Mouse (Mus musculus): ENCODE data around the gene Tex21. TPM values are rescaled to one million over a fixed set of nuclear protein-coding genes. Genes with fewer than 3 reads are reported as not detected.

Tex21 gene
- polyA plus RNA-seq (2012; fragmentation: generic; extraction: Trizol) = not detected
- long read RNA-seq, experiment 1 = 0 reads
- long read RNA-seq, experiment 2 = 0 reads

DNA sequence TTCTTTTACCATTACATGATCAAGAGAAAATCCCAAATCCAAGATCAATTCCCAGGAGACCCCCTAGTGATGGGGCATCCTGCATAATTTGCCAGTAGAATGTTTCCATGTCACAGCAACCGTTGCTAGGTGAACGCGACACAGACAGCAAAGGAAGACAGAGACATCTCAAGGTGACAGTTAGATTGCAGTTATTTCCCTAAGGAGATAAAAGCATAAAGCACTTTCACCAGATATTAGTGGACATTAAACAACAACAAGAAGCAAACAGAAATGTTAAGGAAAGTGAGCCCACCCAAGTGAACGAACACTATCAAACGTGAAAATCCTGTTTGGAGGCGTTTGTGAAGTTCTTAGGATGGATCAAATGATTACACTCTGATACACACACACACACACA, at the start of gene Tex21:
TSS of gene Tex21 (minus strand) at position 101 of the 400 bp plus-strand sequence.
- Histone ChIP-seq H3K27me3 (ENCODE audit: control insufficient read depth, insufficient read depth, insufficient read length) (no peaks in the 10 kb centered on the region), H3K4me3 (ENCODE audit: insufficient read depth, poor library complexity, severe bottlenecking) (no peak within 1 kb of the TSS), H3ac (ENCODE audit: control insufficient read depth, insufficient read length, low read depth) (no peak within 1 kb of the TSS), H3K79me2 (ENCODE audit: control insufficient read depth, insufficient read depth) (no peaks in the 10 kb centered on the region), H3K79me3 (ENCODE audit: low read depth) (no peaks in the 10 kb centered on the region), H3K36me3 (ENCODE audit: control insufficient read depth, insufficient read depth) (no peaks in the 10 kb centered on the region)
- TF ChIP-seq USF1 (IDR thresholded peaks at IDR 0.05; ENCODE audit: low read depth) (no peak), CTCF (IDR thresholded peaks at IDR 0.05; ENCODE audit: control insufficient read depth, insufficient read depth, insufficient read length) (no peak), MYOG (IDR thresholded peaks at IDR 0.05; ENCODE audit: control insufficient read depth, extremely low read depth, insufficient read length) (no peak), CEBPB (IDR thresholded peaks at IDR 0.05; ENCODE audit: low read depth) (no peak), MAX (IDR thresholded peaks at IDR 0.05) (no peak), MYOD1 (IDR thresholded peaks at IDR 0.05; ENCODE audit: control insufficient read depth, insufficient read length, low read depth) (no peak), FOSL1 (IDR thresholded peaks at IDR 0.05; ENCODE audit: insufficient read depth, low read length, poor library complexity, severe bottlenecking) (no peak)

DNA sequence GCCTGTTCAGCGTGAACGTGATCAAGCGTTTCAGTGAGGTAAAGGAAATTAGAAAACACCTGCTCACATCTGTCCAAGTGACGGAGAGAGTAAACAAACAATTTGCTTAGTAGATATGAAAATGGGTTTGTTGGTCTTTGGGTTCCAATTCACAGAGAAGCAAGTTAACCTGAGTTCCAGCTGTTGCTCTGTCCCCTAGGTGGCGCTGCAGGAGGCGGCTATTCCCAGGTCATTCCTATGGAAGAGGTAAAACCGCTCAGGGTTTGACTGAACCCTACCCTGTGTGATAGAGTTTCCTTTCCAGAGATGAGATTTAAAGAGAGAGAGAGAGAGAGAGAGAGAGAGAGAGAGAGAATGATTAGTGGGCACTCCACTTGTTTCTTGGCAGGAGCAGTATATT, 46.6 kb upstream of the Tex21 start:
- no peaks in the 10 kb centered on the region for H3K27me3 ChIP-seq (ENCODE audit: control insufficient read depth, insufficient read depth, insufficient read length)
- TF ChIP-seq USF1 (IDR thresholded peaks at IDR 0.05; ENCODE audit: low read depth) (no peak), CEBPB (IDR thresholded peaks at IDR 0.05; ENCODE audit: low read depth) (no peak), CTCF (IDR thresholded peaks at IDR 0.05; ENCODE audit: control insufficient read depth, insufficient read depth, insufficient read length) (peak; percentile 79), MAX (IDR thresholded peaks at IDR 0.05) (no peak)
- no peak overlapping the region for H3ac ChIP-seq (ENCODE audit: control insufficient read depth, insufficient read length, low read depth)
- no peaks in the 10 kb centered on the region for H3K79me3 ChIP-seq (ENCODE audit: low read depth)
- H3K36me3 ChIP-seq (ENCODE audit: control insufficient read depth, insufficient read depth) = peaks cover 96% of the 10 kb centered on the region
- no peak overlapping the region for H3K4me3 ChIP-seq (ENCODE audit: insufficient read depth, poor library complexity, severe bottlenecking)
- H3K79me2 ChIP-seq (ENCODE audit: control insufficient read depth, insufficient read depth) = no peaks in the 10 kb centered on the region

DNA sequence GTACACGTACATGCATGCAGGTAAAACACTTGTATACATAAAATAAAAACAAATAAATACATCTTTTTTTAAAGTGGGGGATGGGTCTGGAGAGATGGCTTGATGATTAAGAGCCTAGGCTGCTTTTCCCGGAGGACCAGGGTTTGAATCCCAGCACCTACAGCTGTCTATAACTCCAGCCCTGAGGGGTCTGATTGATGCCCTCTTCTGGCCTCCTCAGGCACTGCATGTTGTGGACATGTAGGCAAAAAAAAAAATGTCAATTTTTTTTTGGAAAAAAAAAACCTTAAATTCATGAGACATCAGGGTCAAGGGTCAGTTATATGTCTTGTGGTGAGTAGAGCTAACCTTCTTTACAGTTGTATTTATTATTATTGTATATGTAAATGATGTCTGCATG, 43.7 kb upstream of the Tex21 start:
- no peak for TF ChIP-seq MAX (IDR thresholded peaks at IDR 0.05)
- TF ChIP-seq CTCF (IDR thresholded peaks at IDR 0.05; ENCODE audit: control insufficient read depth, insufficient read depth, insufficient read length) = no peak
- TF ChIP-seq USF1 (IDR thresholded peaks at IDR 0.05; ENCODE audit: low read depth) = no peak
- TF ChIP-seq CEBPB (IDR thresholded peaks at IDR 0.05; ENCODE audit: low read depth) = no peak
- no peak for TF ChIP-seq MYOG (IDR thresholded peaks at IDR 0.05; ENCODE audit: control insufficient read depth, extremely low read depth, insufficient read length)
- no peak for TF ChIP-seq FOSL1 (IDR thresholded peaks at IDR 0.05; ENCODE audit: insufficient read depth, low read length, poor library complexity, severe bottlenecking)
- Histone ChIP-seq H3K79me3 (ENCODE audit: low read depth) (no peaks in the 10 kb centered on the region), H3K4me3 (ENCODE audit: insufficient read depth, poor library complexity, severe bottlenecking) (no peak overlapping the region), H3ac (ENCODE audit: control insufficient read depth, insufficient read length, low read depth) (no peak overlapping the region), H3K27me3 (ENCODE audit: control insufficient read depth, insufficient read depth, insufficient read length) (no peaks in the 10 kb centered on the region), H3K79me2 (ENCODE audit: control insufficient read depth, insufficient read depth) (no peaks in the 10 kb centered on the region), H3K36me3 (ENCODE audit: control insufficient read depth, insufficient read depth) (peaks cover 78% of the 10 kb centered on the region)

DNA sequence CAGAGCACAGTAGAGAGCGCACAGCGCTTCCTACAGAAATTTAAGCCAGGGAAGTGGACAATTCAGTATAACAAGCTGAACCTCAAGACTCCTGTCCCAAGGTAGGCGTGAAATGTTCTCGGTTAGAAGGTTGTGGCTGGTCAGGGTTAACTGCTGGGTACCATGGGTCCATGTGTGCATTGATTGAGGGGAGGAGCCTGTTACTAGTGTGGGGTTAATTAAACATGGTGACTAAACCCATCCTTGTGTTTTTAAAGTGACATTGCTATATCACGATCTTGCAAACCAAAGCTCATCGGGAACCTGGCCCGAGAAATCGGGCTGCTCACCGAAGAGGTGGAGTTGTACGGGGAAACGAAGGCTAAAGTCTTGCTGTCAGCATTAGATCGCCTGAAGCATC, 42.9 kb upstream of the Tex21 start:
- Histone ChIP-seq H3K79me3 (ENCODE audit: low read depth) (no peaks in the 10 kb centered on the region), H3K4me3 (ENCODE audit: insufficient read depth, poor library complexity, severe bottlenecking) (no peak overlapping the region)
- no peak for TF ChIP-seq MYOD1 (IDR thresholded peaks at IDR 0.05; ENCODE audit: control insufficient read depth, insufficient read length, low read depth)

DNA sequence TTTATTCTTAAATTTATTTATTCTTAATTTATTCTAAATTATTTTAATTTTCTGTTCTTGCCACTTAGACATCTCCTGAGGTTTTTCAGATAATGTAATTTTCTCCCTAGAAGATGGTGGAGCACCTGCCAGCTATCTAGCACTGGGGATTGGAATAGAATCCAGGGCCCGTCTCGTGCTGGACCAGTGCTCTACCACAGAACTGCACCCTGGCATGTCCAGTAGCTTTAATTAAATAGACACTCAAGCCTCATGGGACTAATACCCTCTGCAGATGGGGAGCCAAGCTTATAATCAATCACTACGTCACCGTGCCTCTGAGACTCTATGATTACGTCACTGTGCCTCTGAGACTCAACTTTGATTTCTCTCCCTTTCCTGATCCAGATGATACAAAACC, 41.9 kb upstream of the Tex21 start:
- Histone ChIP-seq H3K27me3 (ENCODE audit: control insufficient read depth, insufficient read depth, insufficient read length) (no peaks in the 10 kb centered on the region), H3K79me3 (ENCODE audit: low read depth) (no peaks in the 10 kb centered on the region), H3K79me2 (ENCODE audit: control insufficient read depth, insufficient read depth) (no peaks in the 10 kb centered on the region), H3K4me3 (ENCODE audit: insufficient read depth, poor library complexity, severe bottlenecking) (no peak overlapping the region), H3ac (ENCODE audit: control insufficient read depth, insufficient read length, low read depth) (no peak overlapping the region), H3K36me3 (ENCODE audit: control insufficient read depth, insufficient read depth) (peaks cover 76% of the 10 kb centered on the region)
- no peak for TF ChIP-seq CTCF (IDR thresholded peaks at IDR 0.05; ENCODE audit: control insufficient read depth, insufficient read depth, insufficient read length)
- TF ChIP-seq FOSL1 (IDR thresholded peaks at IDR 0.05; ENCODE audit: insufficient read depth, low read length, poor library complexity, severe bottlenecking) = no peak
- no peak for TF ChIP-seq MYOD1 (IDR thresholded peaks at IDR 0.05; ENCODE audit: control insufficient read depth, insufficient read length, low read depth)
- no peak for TF ChIP-seq MYOG (IDR thresholded peaks at IDR 0.05; ENCODE audit: control insufficient read depth, extremely low read depth, insufficient read length)
- no peak for TF ChIP-seq USF1 (IDR thresholded peaks at IDR 0.05; ENCODE audit: low read depth)
- no peak for TF ChIP-seq CEBPB (IDR thresholded peaks at IDR 0.05; ENCODE audit: low read depth)
- no peak for TF ChIP-seq MAX (IDR thresholded peaks at IDR 0.05)

More for the DNA sequence above, 42.9 kb upstream of the Tex21 start:
- no peaks in the 10 kb centered on the region for H3K79me2 ChIP-seq (ENCODE audit: control insufficient read depth, insufficient read depth)
- peaks cover 76% of the 10 kb centered on the region for H3K36me3 ChIP-seq (ENCODE audit: control insufficient read depth, insufficient read depth)
- H3K27me3 ChIP-seq (ENCODE audit: control insufficient read depth, insufficient read depth, insufficient read length) = no peaks in the 10 kb centered on the region
- H3ac ChIP-seq (ENCODE audit: control insufficient read depth, insufficient read length, low read depth) = no peak overlapping the region

DNA sequence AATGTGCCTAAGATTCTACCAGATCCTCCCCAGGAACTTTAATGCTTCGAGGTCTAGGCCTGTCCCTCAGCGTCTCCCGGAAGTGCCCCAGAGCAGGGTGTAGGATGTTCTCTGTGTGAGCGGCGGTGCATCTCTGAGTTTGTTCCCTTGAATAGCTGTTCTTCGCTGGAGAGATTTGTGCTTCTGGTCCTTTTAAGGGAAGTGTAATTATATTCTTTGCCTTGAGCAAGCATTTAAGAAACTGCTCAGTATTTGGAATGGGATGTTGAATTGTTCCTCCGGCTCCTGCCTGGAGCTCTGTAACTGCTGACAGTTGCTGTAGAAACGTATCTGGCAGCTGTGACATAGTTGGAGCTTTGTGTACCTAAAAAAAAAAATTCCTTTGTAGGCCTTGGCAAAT, 41.4 kb upstream of the Tex21 start:
- Histone ChIP-seq H3ac (ENCODE audit: control insufficient read depth, insufficient read length, low read depth) (no peak overlapping the region), H3K79me2 (ENCODE audit: control insufficient read depth, insufficient read depth) (no peaks in the 10 kb centered on the region), H3K36me3 (ENCODE audit: control insufficient read depth, insufficient read depth) (peaks cover 76% of the 10 kb centered on the region), H3K79me3 (ENCODE audit: low read depth) (no peaks in the 10 kb centered on the region), H3K27me3 (ENCODE audit: control insufficient read depth, insufficient read depth, insufficient read length) (no peaks in the 10 kb centered on the region), H3K4me3 (ENCODE audit: insufficient read depth, poor library complexity, severe bottlenecking) (no peak overlapping the region)
- no peak for TF ChIP-seq FOSL1 (IDR thresholded peaks at IDR 0.05; ENCODE audit: insufficient read depth, low read length, poor library complexity, severe bottlenecking)
- no peak for TF ChIP-seq USF1 (IDR thresholded peaks at IDR 0.05; ENCODE audit: low read depth)
- TF ChIP-seq MAX (IDR thresholded peaks at IDR 0.05) = no peak
- TF ChIP-seq CEBPB (IDR thresholded peaks at IDR 0.05; ENCODE audit: low read depth) = no peak
- TF ChIP-seq MYOD1 (IDR thresholded peaks at IDR 0.05; ENCODE audit: control insufficient read depth, insufficient read length, low read depth) = no peak

Measured in C2C12 (cell line).